Mouse (Mus musculus) thymus, adult 2 months (tissue): ENCODE results near the gene Sv2c. TPM values are rescaled to one million over a fixed set of nuclear protein-coding genes. Genes with fewer than 3 reads are reported as not detected.

ENCODE experiments used
- DNase-seq: peaks from one replicate; pipeline ENCODE4 v3.0.0; 2021
- H3K27ac ChIP-seq: fragments of 200-500 bp; 2 replicates; pipeline ENCODE4 v1.5.1; 2012; ENCODE audit warnings: low read length, control low read depth; ENCODE audit not compliant: control insufficient read depth, insufficient read depth
- H3K27me3 ChIP-seq: fragments of 200-500 bp; 2 replicates; pipeline ENCODE4 v1.6.1; 2012; ENCODE audit warnings: mild to moderate bottlenecking, low read length, moderate library complexity, mixed read lengths; ENCODE audit not compliant: control insufficient read depth, insufficient read depth
- H3K36me3 ChIP-seq: fragments of 200-500 bp; 2 replicates; pipeline ENCODE4 v1.6.1; 2012; ENCODE audit warnings: mild to moderate bottlenecking, low read length, moderate library complexity; ENCODE audit not compliant: control insufficient read depth, insufficient read depth
- H3K4me1 ChIP-seq: fragments of 200-500 bp; replicated peaks from 2 replicates; pipeline ENCODE4 v1.6.1; 2012; ENCODE audit warnings: low read length; ENCODE audit not compliant: control insufficient read depth, insufficient read depth
- H3K4me3 ChIP-seq: fragments of 200-500 bp; 2 replicates; pipeline ENCODE4 v1.5.1; 2012; ENCODE audit warnings: mild to moderate bottlenecking, low read length, control low read depth, moderate library complexity; ENCODE audit not compliant: control insufficient read depth, insufficient read depth
- CTCF ChIP-seq: fragments of 200-500 bp; IDR thresholded peaks from 2 replicates; pipeline ENCODE4 v1.5.1; 2012; ENCODE audit warnings: mild to moderate bottlenecking, control low read depth, low read length, moderate library complexity, borderline replicate concordance; ENCODE audit not compliant: control insufficient read depth, poor library complexity, insufficient read depth; ENCODE audit errors: extremely low read depth
- POLR2A ChIP-seq: fragments of 200-500 bp; IDR thresholded peaks from 2 replicates; pipeline ENCODE4 v1.6.1; 2012; ENCODE audit warnings: mild to moderate bottlenecking, low read length, control low read depth, moderate library complexity; ENCODE audit not compliant: control insufficient read depth, poor library complexity, insufficient read depth; ENCODE audit errors: extremely low read depth
- WGBS: fragments of 180-500 bp; shearing (Covaris S2); methylation state at CpG from one replicate; pipeline ENCODE4 v1.1.7; 2018; 5-methylcytosine and 5-hydroxymethylcytosine counted together
- polyA plus RNA-seq: library from polyadenylated mRNA; depleted of rRNA; stranded (reverse); fragments of >200 nt; gene quantifications from 2 replicates; pipeline ENCODE4 v1.2.3, GENCODE M21; 2012

The Sv2c gene
- polyA plus RNA-seq, 1 experiment, result 0.09 TPM

GRCm38 (mm10) chr13:95999396-95999795, 133.0 kb downstream of the Sv2c start:
- Histone ChIP-seq H3K4me3 (no peak overlapping the region), H3K27me3 (no peaks in the 10 kb centered on the region), H3K27ac (no peak overlapping the region), H3K4me1 (no peaks in the 10 kb centered on the region), H3K36me3 (no peaks in the 10 kb centered on the region)
- 91% methylated on average over 10 of the region's 10 CpGs for WGBS
- TF ChIP-seq POLR2A, result no peak
- TF ChIP-seq CTCF, result no peak
- DNase-seq, result no peak

- H3K27me3 ChIP-seq, result no peaks in the 10 kb centered on the region
- DNase-seq, result no peak
- 55% methylated on average over 2 of the region's 2 CpGs for WGBS
- no peak overlapping the region for H3K4me3 ChIP-seq
- H3K36me3 ChIP-seq, result no peaks in the 10 kb centered on the region
- H3K27ac ChIP-seq, result no peak overlapping the region
- H3K4me1 ChIP-seq, result no peaks in the 10 kb centered on the region
- TF ChIP-seq POLR2A, result no peak
- TF ChIP-seq CTCF, result no peak
Measured at GRCm38 (mm10) chr13:95997294-95997693, 135.1 kb downstream of the Sv2c start.

GRCm38 (mm10) chr13:95994705-95995703, 137.4 kb downstream of the Sv2c start:
- H3K27me3 ChIP-seq, result no peaks in the 10 kb centered on the region

DNA sequence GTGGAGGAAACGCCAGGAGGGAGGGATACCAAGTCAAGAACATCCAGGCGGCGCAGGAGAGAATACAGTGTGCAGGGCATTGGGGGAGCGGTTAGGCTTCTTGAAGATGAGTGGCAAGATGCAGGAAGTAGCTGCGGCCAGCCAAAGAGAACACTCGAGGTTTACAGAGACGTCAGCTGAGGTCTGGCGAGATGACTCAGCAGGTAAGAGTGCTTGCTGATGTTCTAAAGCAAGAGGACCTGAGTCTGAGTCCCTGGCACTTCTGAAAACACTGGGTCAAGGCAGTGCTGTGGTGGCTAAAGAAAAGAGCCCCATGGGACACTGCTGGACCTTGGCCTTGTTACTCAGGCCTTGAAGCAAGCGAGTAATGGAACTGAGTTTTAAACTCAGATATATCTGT, 144.2 kb downstream of the Sv2c start:
- H3K27ac ChIP-seq, result no peak overlapping the region
- no peak for TF ChIP-seq CTCF
- no peak for TF ChIP-seq POLR2A
- no peaks in the 10 kb centered on the region for H3K36me3 ChIP-seq
- peak; percentile 60 for DNase-seq
- H3K27me3 ChIP-seq, result no peaks in the 10 kb centered on the region
- H3K4me1 ChIP-seq, result peaks cover 6% of the 10 kb centered on the region
- H3K4me3 ChIP-seq, result no peak overlapping the region
- WGBS, result 8% methylated on average over 9 of the region's 9 CpGs

More at GRCm38 (mm10) chr13:95994705-95995703, 137.4 kb downstream of the Sv2c start:
- no peaks in the 10 kb centered on the region for H3K36me3 ChIP-seq
- TF ChIP-seq CTCF (no peak), POLR2A (no peak)
- H3K4me3 ChIP-seq, result no peak overlapping the region
- H3K4me1 ChIP-seq, result no peaks in the 10 kb centered on the region
- H3K27ac ChIP-seq, result no peak overlapping the region
- DNase-seq, result no peak
- 95% methylated on average over 27 of the region's 27 CpGs for WGBS

GRCm38 (mm10) chr13:95987147-95987546, 145.2 kb downstream of the Sv2c start:
- no peak overlapping the region for H3K4me3 ChIP-seq
- H3K27me3 ChIP-seq, result no peaks in the 10 kb centered on the region
- TF ChIP-seq CTCF (no peak), POLR2A (no peak)
- DNase-seq, result no peak
- WGBS, result 42% methylated on average over 5 of the region's 5 CpGs
- no peak overlapping the region for H3K27ac ChIP-seq
- H3K4me1 ChIP-seq, result peaks cover 6% of the 10 kb centered on the region
- H3K36me3 ChIP-seq, result no peaks in the 10 kb centered on the region

- 92% methylated on average over 13 of the region's 13 CpGs for WGBS
- DNase-seq, result no peak
- Histone ChIP-seq H3K27ac (no peak overlapping the region), H3K27me3 (no peaks in the 10 kb centered on the region), H3K36me3 (no peaks in the 10 kb centered on the region), H3K4me3 (no peak overlapping the region), H3K4me1 (peaks cover 6% of the 10 kb centered on the region)
- TF ChIP-seq POLR2A (no peak), CTCF (no peak)
Measured at GRCm38 (mm10) chr13:95986375-95986774, 146.0 kb downstream of the Sv2c start.

DNA sequence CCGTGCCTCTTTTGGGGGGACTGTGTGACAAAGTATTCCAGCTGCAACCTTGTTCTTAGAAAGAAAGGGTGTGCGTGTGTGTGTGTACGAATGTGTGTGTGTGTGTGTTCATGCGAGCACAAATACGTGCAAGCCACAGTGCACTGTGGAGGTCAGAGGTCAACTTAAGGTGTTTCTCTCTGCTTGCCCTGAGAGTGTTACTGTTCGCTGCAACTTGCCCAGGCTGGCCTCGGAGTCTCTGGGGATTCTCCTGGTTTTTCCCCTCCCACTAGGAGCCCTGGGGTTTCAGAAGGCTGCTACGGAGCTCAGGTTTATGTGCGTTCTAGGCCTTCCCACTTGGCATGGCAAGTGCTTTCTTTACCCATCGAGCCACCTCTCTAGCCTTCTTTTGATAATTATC, 157.2 kb downstream of the Sv2c start:
- H3K36me3 ChIP-seq, result no peaks in the 10 kb centered on the region
- TF ChIP-seq CTCF (no peak), POLR2A (no peak)
- 97% methylated on average over 10 of the region's 10 CpGs for whole genome bisulfite sequencing

More for the DNA sequence above, 157.2 kb downstream of the Sv2c start:
- no peak overlapping the region for H3K27ac ChIP-seq
- no peaks in the 10 kb centered on the region for H3K27me3 ChIP-seq
- no peak overlapping the region for H3K4me3 ChIP-seq
- DNase-seq, result no peak
- peaks cover 10% of the 10 kb centered on the region for H3K4me1 ChIP-seq
